Mouse (Mus musculus): ENCODE data around the gene Pde8b. TPM values are rescaled to one million over a fixed set of nuclear protein-coding genes. Genes with fewer than 3 reads are reported as not detected.

Gene Pde8b
- polyA plus RNA-seq, 1 experiment from 2014 or later = 7.3 TPM

DNA sequence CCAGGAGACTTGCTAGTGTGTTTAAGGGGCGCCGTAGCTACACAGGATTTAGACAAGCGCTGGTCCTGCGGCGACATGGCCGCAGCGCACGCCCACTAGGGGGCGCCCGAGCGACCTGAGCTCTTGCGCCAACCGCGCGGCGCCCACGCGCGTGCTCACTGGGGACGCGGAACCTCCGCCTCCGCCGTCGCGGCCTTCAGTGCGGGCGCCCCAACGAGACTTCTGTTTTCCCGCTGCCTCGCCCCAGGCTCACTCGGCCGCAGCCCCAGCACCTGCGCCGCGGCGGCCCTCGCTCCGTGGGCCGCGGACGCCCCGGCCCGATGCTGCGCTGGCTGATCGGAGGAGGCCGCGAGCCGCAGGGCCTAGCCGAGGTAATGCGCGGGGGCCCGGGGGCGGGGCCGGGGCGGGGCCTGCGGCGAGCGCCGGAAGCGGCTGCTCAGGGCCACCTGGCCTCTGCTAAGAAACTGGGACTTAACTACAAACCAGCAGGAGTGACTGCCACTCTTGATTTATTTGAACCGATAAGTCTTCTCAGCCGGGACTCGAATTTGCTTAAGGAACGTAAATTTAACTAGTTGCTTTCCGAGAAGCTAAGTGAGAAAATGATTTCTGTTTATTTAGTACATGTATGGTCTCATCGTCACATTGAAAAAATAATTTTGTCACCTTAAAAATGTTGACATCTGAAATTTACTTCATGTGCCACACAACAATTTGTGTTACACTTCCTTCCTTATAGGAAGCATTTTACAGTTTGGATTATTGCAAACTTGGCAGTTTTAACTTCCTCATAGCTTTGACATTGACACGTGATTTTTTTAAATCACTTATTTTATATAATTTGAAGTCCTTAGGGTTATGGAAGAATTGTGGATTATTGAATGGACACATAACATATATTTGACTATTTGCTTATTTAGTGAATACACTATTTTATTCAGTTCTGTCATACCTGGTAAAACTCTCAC is 273.6 kb downstream of the Pde8b start, which contains the start of gene Wdr41:
TSS of gene Wdr41 (plus strand) at position 126 of the 968 bp plus-strand sequence.
- peak within 1 kb of the TSS; percentile 76 for H3K4me3 ChIP-seq (replicated peaks; ENCODE audit: low read depth, low read length)
- H3K4me2 ChIP-seq (ENCODE audit: low read length) = peak within 1 kb of the TSS; percentile 51
- H3K9me3 ChIP-seq (ENCODE audit: control insufficient read depth, low read length) = no peaks in the 10 kb centered on the region
- H3K27me3 ChIP-seq (ENCODE audit: control insufficient read depth, insufficient read depth, low read length) = no peaks in the 10 kb centered on the region
- DNase-seq = peak; percentile 98
- H3K36me3 ChIP-seq (ENCODE audit: control insufficient read depth, insufficient read depth, low read length) = 0 out of 2 replicates have a peak, but pooled peaks cover 6% of the 10 kb centered on the region
- 3% methylated on average over 68 of the region's 68 CpGs for whole genome bisulfite sequencing
- ATAC-seq (ENCODE audit: low FRiP score, low TSS enrichment) = peak; percentile 96
- H3K4me1 ChIP-seq (ENCODE audit: control insufficient read depth, insufficient read depth, low read length) = peaks cover 10% of the 10 kb centered on the region
- peak within 1 kb of the TSS; percentile 97 for H3K27ac ChIP-seq (replicated peaks; ENCODE audit: low read depth, low read length)
- peak within 1 kb of the TSS; percentile 89 for H3K9ac ChIP-seq (replicated peaks; ENCODE audit: low read length)

DNA sequence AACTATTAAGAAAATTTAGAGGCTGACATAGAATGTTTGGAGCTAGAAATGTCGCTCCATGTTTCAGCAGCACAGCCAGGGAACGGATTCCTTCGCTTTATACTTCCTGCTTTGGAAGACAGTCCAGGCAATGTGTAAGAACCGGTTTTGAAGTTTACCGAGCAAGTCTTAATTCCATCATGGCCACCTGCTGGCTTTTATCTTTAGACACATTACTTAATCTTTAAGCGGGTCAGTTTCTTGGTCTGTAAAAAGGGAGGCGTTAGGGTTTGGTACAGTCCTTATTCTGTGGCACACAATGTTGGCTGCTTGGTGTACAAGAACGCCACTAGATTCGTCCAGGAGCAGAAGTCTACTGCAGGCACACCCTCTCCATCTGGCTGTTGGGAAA is 274.3 kb downstream of the Pde8b start:
- Histone ChIP-seq H3K27me3 (ENCODE audit: control insufficient read depth, insufficient read depth, low read length) (no peaks in the 10 kb centered on the region), H3K4me3 (replicated peaks; ENCODE audit: low read depth, low read length) (peak overlapping the region; percentile 76), H3K4me2 (ENCODE audit: low read length) (peak overlapping the region; percentile 51), H3K9ac (replicated peaks; ENCODE audit: low read length) (peak overlapping the region; percentile 89; the same call in 1 of the 2 replicates), H3K27ac (replicated peaks; ENCODE audit: low read depth, low read length) (no peak overlapping the region; the same call in 1 of the 2 replicates), H3K9me3 (ENCODE audit: control insufficient read depth, low read length) (no peaks in the 10 kb centered on the region), H3K4me1 (ENCODE audit: control insufficient read depth, insufficient read depth, low read length) (peaks cover 10% of the 10 kb centered on the region), H3K36me3 (ENCODE audit: control insufficient read depth, insufficient read depth, low read length) (no peaks in the 10 kb centered on the region)
- no peak for DNase-seq
- ATAC-seq (ENCODE audit: low FRiP score, low TSS enrichment) = no peak
- 22% methylated on average over 9 of the region's 9 CpGs for WGBS

Other genes starting within 250 kb of the Pde8b start
- 32.9 and 37.9 TPM in 2 replicates for gene Zbed3, start 73.3 kb upstream of the Pde8b start, polyA plus RNA-seq (2014; fragmentation: Nextera tagmentation; extraction: Ambion mirVana)
- gene Aggf1, start 125.0 kb upstream of the Pde8b start, polyA plus RNA-seq (2014; fragmentation: Nextera tagmentation; extraction: Ambion mirVana) = 35.7 and 46.4 TPM in 2 replicates
- gene Crhbp, start 194.6 kb upstream of the Pde8b start, polyA plus RNA-seq (2014; fragmentation: Nextera tagmentation; extraction: Ambion mirVana) = 3.2 and 3.3 TPM in 2 replicates
- not detected in 2 replicates for gene S100z, start 228.4 kb upstream of the Pde8b start, polyA plus RNA-seq (2014; fragmentation: Nextera tagmentation; extraction: Ambion mirVana)

All from midbrain, embryonic 14.5 days (tissue).